Mouse (Mus musculus) 416B (cell line): Measurements from ENCODE around the gene Plcb2.

Experiments
- DNase-seq: peaks from one replicate; pipeline ENCODE4 v3.0.0; 2011; ENCODE audit warnings: low read depth

Plcb2 gene

GRCm38 (mm10) chr2:118750476-118750875, 22.2 kb upstream of the Plcb2 start:
- DNase-seq: peak; percentile 59

DNA sequence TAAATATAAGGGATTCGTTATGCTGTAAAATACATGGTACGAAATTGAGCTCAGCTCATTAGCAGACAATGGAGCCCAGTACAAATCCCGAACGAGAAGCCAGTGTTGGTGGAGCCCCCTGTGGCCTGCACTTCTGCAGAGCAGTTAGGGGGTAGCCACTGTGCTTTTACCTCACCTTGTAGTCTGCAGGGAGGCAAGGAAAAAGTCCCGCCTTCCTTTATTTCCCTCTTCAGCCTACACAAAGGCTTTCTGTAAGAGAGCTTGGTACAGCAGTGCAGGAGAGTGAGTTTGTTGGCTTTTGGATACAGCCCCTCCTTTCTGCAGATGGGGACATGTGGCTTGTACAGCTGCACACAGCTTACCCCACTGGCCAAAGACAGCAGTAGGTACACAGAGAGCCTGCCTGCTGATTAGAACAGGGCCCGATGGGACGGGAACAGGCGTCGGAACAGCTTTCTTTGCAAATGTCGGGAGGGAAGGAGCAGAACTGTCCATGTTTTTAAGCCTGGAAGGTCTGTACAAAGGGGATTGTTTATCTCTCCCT, 21.2 kb upstream of the Plcb2 start:
- DNase-seq: no peak

GRCm38 (mm10) chr2:118747301-118747960, 19.2 kb upstream of the Plcb2 start:
- peak; percentile 47 for DNase-seq

GRCm38 (mm10) chr2:118745915-118746901, 18.0 kb upstream of the Plcb2 start:
- DNase-seq: peak; percentile 44

DNA sequence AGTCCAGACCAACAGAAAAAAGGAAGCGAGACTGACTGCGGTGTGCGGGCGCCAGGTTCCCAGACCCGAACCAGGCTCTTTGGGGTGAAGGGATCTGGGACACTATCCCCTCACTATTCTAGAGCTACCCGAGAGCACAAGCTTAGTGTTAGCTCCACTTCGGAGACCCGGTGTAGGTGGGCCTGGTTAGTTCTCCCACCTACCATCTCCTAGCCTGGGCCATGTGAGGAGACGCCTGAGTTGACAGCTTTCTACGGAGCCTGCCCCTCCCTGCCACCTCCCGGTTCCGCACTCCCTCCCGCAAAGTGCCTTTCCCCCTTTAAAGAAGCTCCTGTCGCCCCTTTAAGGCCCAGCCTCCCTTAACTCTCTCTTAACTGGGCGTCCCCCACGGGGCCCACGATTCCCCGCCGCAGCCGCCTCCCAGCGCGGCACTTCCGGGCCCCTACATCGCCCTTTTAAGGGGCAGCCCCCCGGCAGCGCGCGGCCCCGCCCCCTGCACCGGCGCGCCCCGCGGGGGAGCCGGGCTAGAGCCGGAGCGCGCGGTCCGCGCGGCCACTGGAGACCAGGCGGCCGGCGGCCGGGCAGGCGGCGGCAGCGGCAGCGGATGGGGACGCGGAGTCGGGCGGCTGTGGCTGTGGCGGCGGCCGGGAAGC, 17.1 kb upstream of the Plcb2 start, which contains the start of gene Inafm2:
TSS of gene Inafm2 (plus strand) at position 527 of the 653 bp plus-strand sequence.
- peak; percentile 92 for DNase-seq

DNA sequence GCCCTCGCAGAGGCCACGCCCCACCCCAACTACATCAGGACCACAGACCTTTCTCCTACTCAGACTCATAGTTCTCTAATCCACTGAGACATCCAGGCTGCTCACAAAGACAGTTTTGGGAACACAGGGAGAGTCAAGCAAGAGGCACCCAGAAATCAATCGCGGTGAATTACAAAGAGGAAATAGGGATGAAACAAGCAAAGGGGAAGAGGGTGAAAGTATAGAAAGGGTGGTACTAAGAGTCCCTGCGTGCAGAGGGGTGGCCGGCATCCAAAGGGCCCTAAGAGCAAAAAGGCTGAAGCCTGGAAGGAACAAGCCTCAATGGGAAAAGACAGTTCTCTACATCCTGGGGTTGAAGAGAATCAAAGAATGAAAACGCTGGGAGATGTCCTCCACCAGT, 16.4 kb upstream of the Plcb2 start:
- DNase-seq: no peak

DNA sequence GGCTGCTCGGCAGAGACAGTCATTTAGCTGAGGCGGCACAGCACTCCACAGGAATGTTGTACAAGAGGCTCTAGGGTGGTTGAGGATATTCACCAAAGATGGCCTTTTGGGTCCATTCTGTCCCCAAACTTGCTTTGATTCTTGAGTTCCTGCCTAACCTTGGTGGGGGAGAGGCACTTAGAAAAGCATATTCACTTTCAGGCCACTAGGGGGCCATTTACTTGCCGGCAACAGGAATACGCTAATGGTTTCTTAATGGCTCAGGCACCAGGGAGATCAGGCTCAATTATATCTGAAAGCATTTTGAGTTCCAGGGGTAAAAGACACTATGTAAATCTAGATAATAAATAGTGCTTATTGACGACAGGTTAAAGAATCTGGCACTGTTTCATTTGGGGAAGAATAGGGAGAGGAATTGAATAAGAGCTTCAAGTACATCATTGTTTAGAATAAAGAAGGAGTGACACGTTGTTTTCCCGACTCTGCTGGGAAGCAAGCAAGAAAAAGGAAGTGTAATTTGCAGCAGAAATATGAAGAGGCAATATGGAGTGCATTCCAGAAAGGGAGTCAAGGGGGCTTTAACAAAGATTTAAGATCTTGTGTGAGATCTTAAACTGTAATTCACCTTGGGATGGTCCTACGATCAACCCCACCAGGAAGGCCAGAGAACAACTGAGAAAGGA, 15.2 kb upstream of the Plcb2 start:
- peak; percentile 80 for DNase-seq

- DNase-seq: no peak
These were observed 12.9 kb upstream of the Plcb2 start for GRCm38 (mm10) chr2:118741183-118741582.

GRCm38 (mm10) chr2:118740341-118740740, 12.1 kb upstream of the Plcb2 start:
- DNase-seq: peak; percentile 72

- DNase-seq: no peak
These were observed 5.1 kb upstream of the Plcb2 start for GRCm38 (mm10) chr2:118733341-118733740.

DNA sequence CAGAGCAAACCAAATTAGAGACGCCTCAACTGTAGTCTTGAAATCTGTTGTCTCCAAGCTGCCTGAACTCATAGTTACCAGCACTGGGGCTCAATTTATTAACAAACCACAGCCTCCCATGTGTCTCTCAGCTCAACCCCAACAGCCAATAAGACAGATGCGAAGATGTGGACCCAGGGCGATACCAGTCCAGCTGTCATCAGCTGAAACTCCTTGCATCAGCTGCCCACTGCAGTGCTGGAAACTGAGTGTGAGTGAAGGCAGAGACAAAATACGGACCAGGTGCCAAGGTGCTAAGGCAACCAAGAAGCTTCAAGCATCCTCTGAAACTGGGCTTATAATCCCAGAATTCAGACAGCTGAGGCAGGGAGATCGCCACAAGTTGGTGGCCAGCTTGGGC, 3.7 kb upstream of the Plcb2 start:
- no peak for DNase-seq

- peak; percentile 87 for DNase-seq
These were observed 2.3 kb upstream of the Plcb2 start for GRCm38 (mm10) chr2:118730622-118730915.

DNA sequence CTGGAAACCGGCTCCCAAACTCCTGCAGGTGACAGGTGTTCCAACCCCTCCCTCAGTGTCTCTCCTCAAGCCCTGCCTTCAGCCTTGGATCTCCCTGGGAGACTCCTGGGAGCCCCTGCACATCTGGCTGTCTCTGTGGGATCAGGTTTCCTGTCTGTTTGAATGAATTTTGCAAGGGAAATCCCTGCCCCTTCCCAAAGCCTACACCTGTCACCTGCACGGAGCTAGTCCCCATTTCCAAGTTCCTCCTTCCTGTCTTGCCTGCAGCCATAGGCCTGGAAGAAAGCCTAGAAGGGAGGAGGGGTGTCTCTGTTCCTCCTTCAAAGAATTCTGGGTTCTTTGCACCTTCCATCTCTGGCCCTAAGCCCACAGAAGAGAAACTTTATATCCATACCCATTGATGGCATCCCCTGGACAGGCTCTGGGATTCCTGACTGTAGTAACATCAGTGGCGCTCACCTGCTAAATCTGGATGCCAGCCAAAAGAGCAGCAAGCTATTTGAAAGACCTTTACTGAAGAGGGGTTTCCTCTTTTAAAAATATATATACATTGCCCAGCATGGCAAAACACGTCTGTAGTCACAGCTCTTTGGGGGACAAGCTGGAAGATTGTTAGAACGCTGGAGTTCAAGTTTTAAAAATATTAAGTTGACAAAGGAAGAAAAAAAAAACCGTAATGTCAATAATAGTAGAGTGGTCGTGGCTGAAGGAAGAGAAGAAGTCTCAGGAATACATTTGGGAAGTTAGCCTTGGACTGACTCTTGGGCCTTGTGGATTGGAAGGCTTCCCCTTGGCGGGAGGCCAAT, 1.8 kb upstream of the Plcb2 start:
- DNase-seq: no peak

DNA sequence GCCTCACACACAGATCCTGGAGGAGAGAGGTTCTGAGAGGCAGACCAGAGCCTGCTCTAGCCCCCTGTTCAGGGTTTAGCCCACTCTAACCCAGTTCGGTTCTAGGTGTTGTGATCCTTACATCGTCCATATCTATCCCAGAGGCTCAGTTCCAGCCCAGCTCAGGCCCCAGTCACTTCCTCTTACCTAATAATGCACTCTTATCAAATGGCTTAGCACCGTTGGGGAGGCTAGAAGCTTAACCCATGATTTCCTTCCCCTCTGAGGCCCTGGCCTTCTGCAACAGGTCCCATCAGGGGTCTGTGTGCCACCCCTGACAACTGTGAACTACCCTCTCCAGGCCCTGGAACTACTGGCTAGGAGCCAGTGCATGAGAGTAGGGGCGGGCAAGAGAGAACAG, 956 bp upstream of the Plcb2 start:
- DNase-seq: peak; percentile 89

GRCm38 (mm10) chr2:118727911-118728310, 327 bp downstream of the Plcb2 start:
- DNase-seq: no peak

DNA sequence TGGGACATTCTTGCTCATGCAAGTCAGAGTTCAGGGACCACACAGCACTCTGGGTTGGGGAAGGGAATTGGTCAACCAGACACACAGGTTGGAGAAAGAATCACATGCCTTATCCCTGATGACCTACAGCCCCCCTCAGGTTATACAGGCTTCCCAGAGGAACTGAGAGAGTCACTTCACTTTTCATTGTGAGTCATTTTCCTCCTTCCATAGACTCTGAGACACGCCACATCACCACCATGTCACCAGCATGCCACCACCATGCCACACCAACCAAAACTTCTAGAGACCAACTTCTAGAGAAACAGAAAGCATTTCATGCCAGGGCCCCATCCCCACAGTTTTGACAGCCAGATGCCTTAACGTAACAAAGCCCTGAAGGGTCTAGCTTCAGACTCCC, 1.4 kb downstream of the Plcb2 start:
- DNase-seq: peak; percentile 39

DNA sequence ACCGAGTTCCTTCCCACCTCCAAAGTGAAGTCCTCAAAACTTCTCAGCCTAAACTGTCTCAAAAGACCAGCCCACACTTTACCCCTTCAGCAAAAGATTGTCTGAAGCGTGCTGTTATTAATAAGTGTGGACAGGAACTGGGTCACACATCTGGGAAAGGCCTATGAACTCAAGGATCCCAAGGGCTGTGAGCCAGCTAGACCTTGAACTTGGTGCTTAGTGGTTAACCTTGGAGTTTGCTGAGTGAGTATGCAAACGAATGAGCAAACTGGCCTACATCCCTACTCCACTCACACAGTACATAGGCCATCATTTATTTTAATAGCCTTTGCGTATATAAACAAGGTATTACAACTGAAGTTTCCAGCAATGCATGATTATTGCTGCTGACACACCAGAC, 2.7 kb downstream of the Plcb2 start:
- peak; percentile 21 for DNase-seq

GRCm38 (mm10) chr2:118723693-118724486, 4.3 kb downstream of the Plcb2 start:
- DNase-seq: peak; percentile 78

- no peak for DNase-seq
These were observed 11.6 kb downstream of the Plcb2 start for GRCm38 (mm10) chr2:118716677-118717076.

DNA sequence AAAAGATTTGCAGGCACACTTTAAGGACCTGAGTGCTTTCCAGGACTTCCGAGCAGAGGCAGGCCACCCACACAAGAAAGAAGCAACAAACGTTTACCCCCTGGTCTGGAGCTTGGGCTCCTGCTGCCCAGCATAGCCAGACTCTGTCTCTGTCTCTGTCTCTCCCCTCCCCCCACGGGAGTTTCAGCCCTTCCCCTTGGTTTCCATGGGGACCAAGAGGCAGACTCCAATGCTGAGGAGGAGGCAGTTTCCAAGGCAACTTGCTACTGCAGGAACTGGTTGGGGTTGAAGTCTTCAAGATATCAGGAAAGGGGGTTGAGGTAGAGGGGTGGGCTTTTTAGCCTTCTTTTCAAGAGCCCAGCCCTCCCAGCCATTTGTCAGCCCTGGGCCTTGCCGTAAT, 14.0 kb downstream of the Plcb2 start:
- DNase-seq: no peak
